Mouse (Mus musculus) mouse embryonic stem cell (cell line): ENCODE data around the gene Cog5.

ENCODE experiments used
- in situ Hi-C, 2 experiments: fragments of 300-500 bp; cut with MboI; formaldehyde crosslinking; loops; 1 replicate in 1 of 2; 3 replicates in 1 of 2; pipeline ENCODE4 v1.14.3; 2019 to 2020; ENCODE audit warnings: low sequenced_read_pairs in 2 of 2, low pct_unique_long_range_greater_than_20kb in 1 of 2, mixed read lengths in 1 of 2; ENCODE audit not compliant: unreplicated experiment in 1 of 2

The Cog5 gene

GRCm38 (mm10) chr12:31857784-31858183, 203.1 kb downstream of the Cog5 start:
- in situ Hi-C loops, result no loop called here

DNA sequence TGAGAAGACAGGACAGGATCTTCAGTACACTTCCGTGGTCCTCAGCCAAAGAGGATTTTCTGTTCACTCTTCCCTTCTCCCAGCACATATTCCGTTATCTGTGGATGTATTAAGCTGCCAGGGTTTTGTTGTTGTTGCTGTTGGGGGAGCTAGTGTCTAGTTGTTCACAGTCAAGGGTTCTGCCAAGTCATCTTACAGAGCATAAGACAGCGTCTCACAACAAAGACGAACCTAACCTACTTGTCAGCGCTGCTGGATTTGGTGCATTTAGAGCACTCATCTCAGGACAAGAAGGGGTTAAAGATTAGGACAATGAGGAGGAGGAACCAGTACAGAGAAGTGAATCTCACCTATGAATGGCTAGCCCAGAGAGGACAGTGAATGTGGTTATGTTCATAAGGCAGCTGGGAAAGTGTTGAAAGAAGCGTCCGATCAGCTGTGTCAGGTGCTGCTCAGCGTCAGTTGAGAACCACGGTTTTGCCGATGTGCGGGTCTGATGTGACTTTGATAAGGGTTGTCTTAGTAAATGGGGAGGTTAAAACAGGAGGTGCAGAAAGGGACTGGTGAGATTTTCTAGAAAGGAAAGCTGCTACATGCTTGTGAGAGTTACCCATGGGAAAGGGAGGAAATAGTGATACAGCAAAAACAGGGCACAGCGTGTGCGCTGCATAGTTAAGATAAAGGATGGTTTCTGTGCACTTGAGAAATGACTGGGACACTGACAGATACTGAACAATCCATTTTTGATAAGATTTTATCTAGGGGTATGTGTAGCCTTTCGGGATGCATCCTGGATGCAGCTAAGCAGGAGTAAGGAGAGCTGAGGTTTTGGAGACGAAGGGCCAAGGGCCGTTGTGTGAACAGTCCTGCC, 208.2 kb downstream of the Cog5 start:
- in situ Hi-C loops, result no loop called here

GRCm38 (mm10) chr12:31876775-31877174, 222.1 kb downstream of the Cog5 start:
- in situ Hi-C loops, result no loop called here

DNA sequence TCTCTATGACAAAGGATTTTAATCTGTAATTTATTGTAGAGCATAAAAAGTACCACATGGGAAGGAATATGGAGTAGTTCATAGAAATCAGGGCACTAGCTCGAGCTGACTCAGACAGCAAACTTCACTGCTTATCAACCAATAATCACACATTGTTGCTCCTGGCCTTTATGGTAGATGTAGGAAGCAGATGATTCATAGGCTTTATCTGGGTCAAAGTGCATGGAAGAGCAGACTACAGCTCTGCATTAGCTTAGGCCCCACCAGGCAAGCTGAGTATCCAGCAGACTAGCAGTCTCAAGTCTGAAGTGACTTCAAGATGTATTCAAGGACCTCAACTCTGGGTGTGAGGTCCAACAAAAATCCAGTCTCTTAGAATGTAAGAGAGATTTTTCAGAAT, 228.1 kb downstream of the Cog5 start:
- in situ Hi-C loops, result no loop called here

GRCm38 (mm10) chr12:31884365-31884764, 229.7 kb downstream of the Cog5 start:
- in situ Hi-C loops, result no loop called here

DNA sequence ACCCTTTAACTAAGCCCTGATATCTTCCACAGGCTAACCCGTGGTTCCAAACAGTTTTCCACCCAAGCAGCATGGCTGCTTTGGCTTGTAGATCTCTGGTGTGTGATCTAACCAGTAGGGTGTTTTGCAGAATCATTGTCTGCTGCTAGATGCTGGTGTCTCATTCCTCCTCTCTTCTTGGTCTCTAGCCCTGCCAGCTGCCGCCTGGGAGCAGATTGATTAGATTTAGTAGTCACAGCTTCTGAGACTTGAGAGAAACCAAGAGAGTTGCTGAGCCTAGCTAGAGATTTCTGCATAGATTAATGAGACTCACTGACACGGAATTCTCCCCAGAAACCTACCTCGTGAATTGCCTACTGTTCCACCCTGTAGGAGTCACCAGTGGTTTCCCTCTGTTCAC, 230.4 kb downstream of the Cog5 start:
- in situ Hi-C loops, result no loop called here

DNA sequence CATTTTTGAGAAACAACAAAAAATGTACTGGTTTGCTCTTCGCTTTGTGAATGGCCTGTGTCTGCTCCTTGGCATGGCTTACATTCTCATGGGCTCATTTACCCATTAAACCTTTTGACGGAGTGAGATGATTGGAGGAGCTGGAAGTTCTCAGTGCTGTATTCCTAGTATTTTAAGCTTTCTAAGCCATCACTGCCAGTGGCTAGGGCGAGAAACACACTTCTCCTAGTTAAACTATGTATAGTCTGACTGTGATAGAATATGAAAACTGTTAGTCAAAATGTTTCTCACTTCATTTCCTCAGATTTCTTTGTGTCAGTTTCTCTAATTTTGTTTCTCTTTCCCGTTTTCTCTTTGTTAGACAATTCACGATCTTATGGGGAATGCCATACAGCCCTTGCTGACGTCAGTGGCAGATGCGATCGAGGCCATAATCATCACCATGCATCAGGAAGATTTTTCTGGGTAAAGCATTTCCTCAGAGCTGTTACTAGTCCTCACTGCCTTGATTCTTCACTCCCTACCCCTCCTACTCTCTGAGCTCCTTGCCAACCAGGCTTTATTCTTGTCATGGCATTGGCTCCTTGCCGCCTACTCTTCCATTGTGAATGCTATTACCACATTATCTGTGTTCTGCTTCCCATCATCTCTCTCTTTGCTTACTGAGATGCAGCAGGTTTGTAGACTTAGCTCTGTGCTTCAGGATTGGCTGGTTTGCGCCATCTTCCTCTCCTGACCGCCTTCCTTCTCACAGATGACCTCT, 231.4 kb downstream of the Cog5 start:
- in situ Hi-C loops, result no loop called here

- in situ Hi-C loops, result no loop called here
These were observed 236.0 kb downstream of the Cog5 start for GRCm38 (mm10) chr12:31890685-31891084.

GRCm38 (mm10) chr12:31892079-31892478, 237.4 kb downstream of the Cog5 start:
- in situ Hi-C loops, result no loop called here

GRCm38 (mm10) chr12:31892771-31893170, 238.1 kb downstream of the Cog5 start:
- in situ Hi-C loops, result no loop called here

GRCm38 (mm10) chr12:31895095-31895734, 240.5 kb downstream of the Cog5 start:
- in situ Hi-C loops, result no loop called here

GRCm38 (mm10) chr12:31895888-31896287, 241.2 kb downstream of the Cog5 start:
- in situ Hi-C loops, result no loop called here

DNA sequence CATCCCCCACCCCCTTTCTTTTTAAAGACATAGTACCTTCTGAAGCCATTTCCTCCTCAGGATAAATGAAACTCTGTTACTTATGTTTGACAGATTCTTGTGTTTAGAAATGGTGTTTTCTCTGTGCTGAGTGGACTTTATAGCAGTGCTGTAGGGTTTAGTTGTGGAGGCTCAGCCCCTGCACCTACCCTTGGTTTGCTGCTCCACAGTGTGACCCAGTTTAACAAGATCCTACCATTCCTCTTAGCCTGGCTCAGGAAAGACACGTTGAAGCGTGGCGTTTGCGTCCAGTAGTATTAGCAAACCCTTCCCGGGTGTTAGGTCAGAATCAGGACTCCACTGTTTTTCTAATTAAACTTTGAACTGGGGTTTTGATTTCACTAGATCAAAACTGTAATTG, 241.6 kb downstream of the Cog5 start:
- in situ Hi-C loops, result no loop called here

DNA sequence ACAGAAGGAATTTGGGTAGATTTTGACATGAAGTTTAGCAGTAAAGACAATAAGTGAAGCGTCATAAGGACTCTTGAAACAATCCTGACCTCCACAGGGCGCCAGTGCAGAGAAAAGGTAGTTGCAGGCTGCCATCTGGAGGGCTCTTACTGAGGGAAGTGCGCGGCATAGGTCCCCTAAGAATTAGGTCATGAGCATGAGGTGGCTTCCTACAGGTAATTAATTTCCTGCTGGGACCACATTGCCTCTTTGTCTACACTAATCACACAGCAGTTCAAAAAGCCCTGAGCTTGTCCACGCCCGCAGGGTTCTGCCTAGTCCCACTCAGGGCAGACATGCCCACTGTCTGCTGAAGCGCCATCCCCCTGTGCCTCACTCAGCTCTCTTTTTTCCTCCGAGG, 242.3 kb downstream of the Cog5 start:
- in situ Hi-C loops, result no loop called here

- in situ Hi-C loops, result no loop called here
These were observed 242.8 kb downstream of the Cog5 start for GRCm38 (mm10) chr12:31897456-31897855.

DNA sequence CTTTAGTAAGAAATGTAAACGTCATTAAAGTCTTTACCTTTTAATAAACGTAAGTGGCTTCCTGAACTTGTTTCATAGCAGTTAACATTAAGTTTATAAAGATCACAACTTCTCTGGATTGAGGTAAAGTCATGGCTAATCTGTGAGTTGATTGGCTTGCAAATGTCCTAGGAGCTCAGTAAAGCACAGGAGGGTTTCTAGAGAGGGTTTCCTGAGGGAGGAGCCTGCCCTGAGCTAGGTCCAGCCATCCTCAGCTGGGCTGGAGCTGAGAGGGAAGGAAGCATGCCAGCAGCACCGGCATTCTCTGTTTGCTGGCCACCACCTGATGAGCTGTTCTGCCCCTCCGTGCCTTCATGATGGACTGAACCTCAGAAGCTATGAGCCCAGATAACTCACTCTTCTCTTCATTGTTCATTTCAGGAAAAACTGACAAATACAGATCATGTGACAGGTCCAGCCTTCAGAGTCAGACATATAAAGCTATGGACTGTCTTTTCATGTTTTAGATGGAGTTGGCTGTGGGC, 245.8 kb downstream of the Cog5 start:
- in situ Hi-C loops, result no loop called here

DNA sequence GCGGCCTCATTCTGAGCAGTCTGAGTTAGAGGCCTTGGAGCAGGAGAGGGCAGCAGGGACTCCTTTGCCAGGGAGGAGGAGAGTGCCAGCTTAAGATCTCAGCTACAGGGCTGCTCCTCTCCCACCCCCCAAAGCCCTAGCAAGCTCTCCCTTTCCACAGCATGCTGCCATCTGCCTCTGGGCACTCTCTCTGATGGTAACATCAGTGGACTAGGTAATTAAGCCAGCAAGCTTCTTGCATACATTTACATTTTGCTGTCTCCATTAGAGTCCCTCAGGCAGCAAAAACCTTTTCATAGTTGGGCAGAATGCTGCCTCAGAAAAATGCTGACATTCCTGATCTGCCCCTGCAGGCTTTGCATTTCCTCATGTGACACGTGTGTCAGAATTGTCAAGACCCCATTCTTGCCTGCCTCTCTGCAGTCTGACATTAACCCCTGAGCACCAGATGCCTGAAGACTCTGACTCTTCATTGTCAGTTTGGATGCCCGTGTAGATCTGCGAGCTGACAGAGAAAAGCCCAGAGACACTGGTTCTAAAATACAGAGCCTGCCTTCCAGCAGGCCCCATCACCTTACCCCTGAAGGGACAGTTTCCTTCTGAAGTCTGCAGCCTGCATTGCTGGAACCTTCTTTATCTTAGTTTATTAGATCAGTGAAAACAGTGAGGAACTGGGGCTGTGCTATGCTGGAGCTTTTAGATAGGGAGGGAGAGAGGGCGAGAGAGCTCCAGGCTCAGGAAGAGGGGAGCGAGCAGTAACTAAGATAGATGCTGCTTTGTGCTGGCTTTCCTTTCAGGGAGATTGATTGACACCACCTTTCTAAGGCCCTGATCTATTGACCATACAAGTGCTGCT, 251.3 kb downstream of the Cog5 start:
- in situ Hi-C loops, result no loop called here

DNA sequence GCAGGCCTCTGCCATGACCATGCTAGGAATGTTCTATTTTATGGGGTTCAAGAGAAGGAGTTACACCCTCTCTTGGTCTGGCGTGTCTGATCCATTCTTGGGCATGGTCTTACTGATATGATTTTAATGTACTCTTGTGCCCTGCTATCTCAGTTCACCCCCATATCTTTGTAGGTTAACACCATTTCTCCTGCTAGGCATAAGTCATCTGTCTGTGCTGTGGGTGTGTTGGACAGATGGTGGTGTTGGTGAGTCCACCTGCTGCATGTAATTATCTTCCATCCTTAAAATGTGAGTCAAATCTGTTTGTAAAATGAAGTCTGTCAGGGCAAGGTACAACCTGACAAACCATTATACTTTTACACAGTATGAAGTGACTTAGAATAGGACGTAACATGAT, 252.8 kb downstream of the Cog5 start:
- in situ Hi-C loops, result no loop called here
